ENCODE assay signal across 8 mouse cellular contexts in genomic region chr1:180331546-180332075, GRCm38 (mm10). TPM values are rescaled to one million over a fixed set of nuclear protein-coding genes. Genes with fewer than 3 reads are reported as not detected.
DNase-seq lines count a peak whose midpoint lies in the region; ATAC-seq lines count a peak whose summit lies in the region.

No protein-coding gene starts in this region.

- peak overlapping the region; percentile 16; the same call in 1 of the 2 replicates for H3K27ac ChIP-seq in heart, embryonic 11.5 days (ENCODE audit: low read depth, low read length)
- peak overlapping the region; percentile 95 for H3K27ac ChIP-seq in kidney, embryonic 16.5 days (ENCODE audit: low read length)
- H3K27ac ChIP-seq in midbrain, embryonic 10.5 days (replicated peaks), result peak overlapping the region; percentile 86

- DNase-seq in retina, embryonic 14.5 days (ENCODE audit: low spot score), result peak; percentile 43
- no peak for DNase-seq in retina, postnatal 1 day
- DNase-seq in cerebellum, adult 8-10 months, result peak; percentile 63
- peak; percentile 67 for DNase-seq in midbrain, embryonic 10.5 days (ENCODE audit: low spot score)
- no peak for DNase-seq in T-cell, adult 2 months (ENCODE audit: low spot score)

- H3K36me3 ChIP-seq in heart, embryonic 11.5 days (ENCODE audit: control insufficient read depth, insufficient read depth, low read length), result no peaks in the 10 kb centered on the region
- peaks cover 6% of the 10 kb centered on the region for H3K36me3 ChIP-seq in kidney, embryonic 16.5 days (ENCODE audit: insufficient read depth, low read length)
- no peaks in the 10 kb centered on the region for H3K36me3 ChIP-seq in midbrain, embryonic 10.5 days

- peaks cover 23% of the 10 kb centered on the region for H3K27me3 ChIP-seq in heart, embryonic 11.5 days (ENCODE audit: control insufficient read depth, insufficient read depth, low read length)
- no peaks in the 10 kb centered on the region for H3K27me3 ChIP-seq in kidney, embryonic 16.5 days (ENCODE audit: insufficient read depth, low read length)
- H3K27me3 ChIP-seq in midbrain, embryonic 10.5 days (ENCODE audit: low read depth, poor library complexity, severe bottlenecking), result peaks cover 70% of the 10 kb centered on the region

- H3K4me3 ChIP-seq in heart, embryonic 11.5 days (ENCODE audit: low read depth, low read length), result peak overlapping the region; percentile 68
- H3K4me3 ChIP-seq in kidney, embryonic 16.5 days (ENCODE audit: low read length), result peak overlapping the region; percentile 79
- H3K4me3 ChIP-seq in midbrain, embryonic 10.5 days, result peak overlapping the region; percentile 73

- WGBS in heart, embryonic 11.5 days (ENCODE audit: insufficient replicate concordance), result under 1% methylated on average over 21 of the region's 21 CpGs
- WGBS in kidney, embryonic 16.5 days, result 1% methylated on average over 21 of the region's 21 CpGs
- WGBS in midbrain, embryonic 10.5 days, result under 1% methylated on average over 21 of the region's 21 CpGs

- peak overlapping the region; percentile 79 for H3K4me2 ChIP-seq in heart, embryonic 11.5 days
- H3K4me2 ChIP-seq in kidney, embryonic 16.5 days (replicated peaks; ENCODE audit: low read depth, low read length), result peak overlapping the region; percentile 91

- ATAC-seq in heart, embryonic 11.5 days (replicated peaks; ENCODE audit: insufficient number of reproducible peaks, low FRiP score, low TSS enrichment), result peak; percentile 14; the same call in 1 of the 2 replicates
- peak; percentile 32; the same call in 1 of the 2 replicates for ATAC-seq in kidney, embryonic 16.5 days (ENCODE audit: low FRiP score, low TSS enrichment)
- ATAC-seq in erythroid progenitor cell, adult 5-6 weeks (replicated peaks; ENCODE audit: low FRiP score, poor library complexity, severe bottlenecking), result no peak

- H3K4me1 ChIP-seq in heart, embryonic 11.5 days (ENCODE audit: control insufficient read depth, insufficient read depth, low read length), result peaks cover 25% of the 10 kb centered on the region
- peaks cover 66% of the 10 kb centered on the region for H3K4me1 ChIP-seq in kidney, embryonic 16.5 days (ENCODE audit: insufficient read depth, low read length)
- peaks cover 53% of the 10 kb centered on the region for H3K4me1 ChIP-seq in midbrain, embryonic 10.5 days

- H3K9me3 ChIP-seq in heart, embryonic 11.5 days (replicated peaks; ENCODE audit: control insufficient read depth, low read length), result no peaks in the 10 kb centered on the region
- H3K9me3 ChIP-seq in kidney, embryonic 16.5 days (ENCODE audit: low read length), result no peaks in the 10 kb centered on the region
- H3K9me3 ChIP-seq in midbrain, embryonic 10.5 days (replicated peaks), result no peaks in the 10 kb centered on the region

- H3K9ac ChIP-seq in heart, embryonic 11.5 days (ENCODE audit: low read depth, low read length), result peak overlapping the region; percentile 76
- peak overlapping the region; percentile 87 for H3K9ac ChIP-seq in kidney, embryonic 16.5 days (replicated peaks; ENCODE audit: low read length)

RNA-seq across cellular contexts. Expression of gene Itpkb, which starts 1.3 kb away (rescaled TPM):
- polyA plus RNA-seq in heart, embryonic 11.5 days (2014; fragmentation: Nextera tagmentation; extraction: Ambion mirVana), result 3.2 and 4.0 TPM in 2 replicates
- polyA plus RNA-seq in kidney, embryonic 16.5 days (2015; fragmentation: Nextera tagmentation; extraction: Ambion mirVana), result 8.3 and 9.6 TPM in 2 replicates
- 2.2 and 2.8 TPM in 2 replicates for polyA plus RNA-seq in midbrain, embryonic 10.5 days (2016; fragmentation: Nextera tagmentation; extraction: Ambion mirVana)
- total RNA-seq in erythroid progenitor cell, adult 5-6 weeks (2015; ENCODE audit: low replicate concordance), result 2.5 and 6.5 TPM in 2 replicates
- 1.9 and 2.6 TPM in 2 replicates for total RNA-seq in erythroid progenitor cell, adult 5-6 weeks (2017; ENCODE audit: low replicate concordance)

Comparison
In these comparisons a context has a peak if more than half of its experiments do, and no peak if none do; other contexts are left out.
1. DNase-seq: peak in retina, embryonic 14.5 days (single experiment), cerebellum, adult 8-10 months (single experiment) and midbrain, embryonic 10.5 days (single experiment); none in retina, postnatal 1 day (single experiment) and T-cell, adult 2 months (single experiment).
2. H3K27ac ChIP-seq: peak in every context shown above with its lines; median percentile 95 in kidney, embryonic 16.5 days; 86 in midbrain, embryonic 10.5 days; 16 in heart, embryonic 11.5 days.
3. Peak in every context shown above with its lines, with median percentiles within 50 percentile points of each other: H3K4me3 ChIP-seq.